Mouse (Mus musculus) WW6 (cell line): ENCODE data around the gene Supt6.

Experiments used
- DNase-seq: peaks from one replicate; pipeline ENCODE4 v3.0.0-alpha.2; 2013; ENCODE audit warnings: low read depth, low spot score

The Supt6 gene

GRCm38 (mm10) chr11:78245627-78246317, at the start of gene Supt6, which contains the start of gene Sdf2:
TSS of gene Supt6 (minus strand) at chr11:78245987.
TSS of gene Sdf2 (plus strand) at chr11:78245746.
- peak; percentile 92 for DNase-seq

- DNase-seq = no peak
Measured at GRCm38 (mm10) chr11:78294585-78294984, 48.8 kb upstream of the Supt6 start.

DNA sequence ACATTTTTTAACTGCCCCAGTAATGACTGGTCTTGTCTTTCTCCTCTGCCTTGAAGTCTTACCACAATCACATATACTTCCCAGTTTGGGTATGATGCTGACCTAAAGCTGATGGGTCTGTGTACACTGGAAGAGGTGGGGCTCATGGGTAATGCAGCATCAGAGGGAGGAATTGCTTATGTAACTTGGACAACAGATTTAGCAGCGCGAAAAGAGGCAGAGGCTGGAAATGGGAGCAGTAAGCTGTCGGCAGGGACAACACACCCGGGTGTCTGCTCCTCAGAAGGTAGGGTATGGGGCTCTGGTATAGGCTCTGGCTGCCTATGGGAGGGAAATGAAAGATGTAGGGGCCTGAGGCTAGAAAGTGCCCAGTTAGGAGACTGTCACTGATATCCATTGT, 44.9 kb upstream of the Supt6 start, which contains the start of gene BC030499:
Gene BC030499, plus strand, starts transcription at position 188 of the 400 bp plus-strand sequence.
- DNase-seq = no peak

- DNase-seq = no peak
Measured at GRCm38 (mm10) chr11:78289146-78289763, 43.5 kb upstream of the Supt6 start.

DNA sequence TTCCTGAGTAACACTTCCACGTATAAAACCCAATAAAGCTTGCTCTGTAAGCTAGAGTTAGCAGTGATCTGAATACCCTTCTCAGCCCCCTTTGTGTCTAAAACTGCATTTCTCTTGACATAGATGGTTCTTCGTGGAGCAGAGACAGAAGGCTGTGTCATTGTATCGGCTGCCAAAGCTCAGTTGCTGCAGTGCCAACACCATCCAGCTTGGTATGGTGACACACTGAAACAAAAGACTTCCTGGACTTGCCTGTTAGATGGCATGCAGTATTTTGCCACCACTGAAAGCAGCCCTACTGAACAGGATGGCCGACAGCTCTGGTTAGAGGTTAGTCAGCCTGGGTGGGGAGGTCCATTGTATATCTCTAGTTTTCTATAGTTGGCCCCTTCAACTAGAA, 33.8 kb upstream of the Supt6 start:
- DNase-seq = no peak

- DNase-seq = no peak
Measured at GRCm38 (mm10) chr11:78278853-78279252, 33.1 kb upstream of the Supt6 start.

GRCm38 (mm10) chr11:78276169-78276568, 30.4 kb upstream of the Supt6 start:
- peak; percentile 40 for DNase-seq

DNA sequence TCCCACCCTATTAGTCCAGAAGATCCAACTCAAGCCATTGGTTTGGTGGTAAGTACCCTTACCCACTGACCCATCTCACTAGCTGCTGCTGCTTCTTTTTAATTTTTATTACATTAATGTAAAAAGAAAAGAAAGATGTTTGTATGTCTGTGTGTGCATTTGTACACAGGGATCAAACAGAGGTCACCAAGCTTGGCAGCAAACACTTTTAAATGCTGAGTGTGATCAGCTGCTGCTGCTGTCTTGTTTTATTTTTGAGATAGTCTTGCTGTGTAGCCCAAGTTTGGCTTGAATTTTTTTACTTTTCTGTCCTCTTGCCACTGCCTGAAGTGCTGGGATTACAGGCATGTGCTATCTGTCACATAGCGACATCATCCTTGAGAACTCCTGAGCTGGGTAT, 29.8 kb upstream of the Supt6 start:
- no peak for DNase-seq

GRCm38 (mm10) chr11:78271986-78272385, 26.2 kb upstream of the Supt6 start:
- DNase-seq = no peak

DNA sequence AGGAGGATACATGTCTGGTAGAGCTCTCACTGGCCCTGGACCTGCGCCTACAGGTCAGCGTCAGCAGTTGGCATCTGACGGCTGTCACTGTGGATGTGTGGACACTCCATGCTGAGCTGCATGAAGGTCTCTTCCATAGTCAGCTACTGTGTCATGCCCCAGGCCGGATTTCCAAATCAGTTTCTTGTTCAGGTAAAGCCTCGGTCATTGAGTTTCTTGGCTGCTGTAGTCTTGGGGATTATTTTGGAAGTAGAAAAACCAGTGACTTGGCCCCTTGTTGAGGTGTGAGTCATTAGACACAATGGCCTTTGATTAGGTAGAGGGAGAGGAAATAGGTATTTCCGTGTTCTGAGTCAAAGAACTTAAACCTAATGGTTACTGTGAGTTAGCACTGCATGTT, 19.8 kb upstream of the Supt6 start:
- DNase-seq = no peak

DNA sequence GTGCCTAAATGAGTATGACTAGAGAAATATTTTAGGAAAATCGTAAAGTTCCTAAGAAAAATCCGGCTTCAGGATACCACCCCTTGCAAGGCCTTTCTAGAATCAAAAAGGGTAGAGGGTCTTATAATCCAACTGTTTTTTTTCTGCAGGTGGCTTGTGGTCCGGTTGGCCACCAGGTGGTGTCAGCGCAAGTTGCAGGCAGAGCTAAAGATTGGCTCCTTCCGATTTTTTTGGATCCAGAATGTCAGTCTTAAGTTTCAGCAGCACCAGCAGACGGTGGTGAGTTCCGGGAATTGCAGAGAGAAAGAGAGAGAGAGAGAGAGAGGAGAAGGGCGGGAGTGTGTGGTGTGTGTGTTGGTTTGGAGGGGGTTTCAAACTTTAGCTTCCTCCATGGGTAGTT, 16.8 kb upstream of the Supt6 start:
- peak; percentile 80 for DNase-seq

GRCm38 (mm10) chr11:78261380-78262352, 15.9 kb upstream of the Supt6 start, which contains the start of gene 2610507B11Rik:
TSS of gene 2610507B11Rik (plus strand) at chr11:78261752.
- peak; percentile 97 for DNase-seq

DNA sequence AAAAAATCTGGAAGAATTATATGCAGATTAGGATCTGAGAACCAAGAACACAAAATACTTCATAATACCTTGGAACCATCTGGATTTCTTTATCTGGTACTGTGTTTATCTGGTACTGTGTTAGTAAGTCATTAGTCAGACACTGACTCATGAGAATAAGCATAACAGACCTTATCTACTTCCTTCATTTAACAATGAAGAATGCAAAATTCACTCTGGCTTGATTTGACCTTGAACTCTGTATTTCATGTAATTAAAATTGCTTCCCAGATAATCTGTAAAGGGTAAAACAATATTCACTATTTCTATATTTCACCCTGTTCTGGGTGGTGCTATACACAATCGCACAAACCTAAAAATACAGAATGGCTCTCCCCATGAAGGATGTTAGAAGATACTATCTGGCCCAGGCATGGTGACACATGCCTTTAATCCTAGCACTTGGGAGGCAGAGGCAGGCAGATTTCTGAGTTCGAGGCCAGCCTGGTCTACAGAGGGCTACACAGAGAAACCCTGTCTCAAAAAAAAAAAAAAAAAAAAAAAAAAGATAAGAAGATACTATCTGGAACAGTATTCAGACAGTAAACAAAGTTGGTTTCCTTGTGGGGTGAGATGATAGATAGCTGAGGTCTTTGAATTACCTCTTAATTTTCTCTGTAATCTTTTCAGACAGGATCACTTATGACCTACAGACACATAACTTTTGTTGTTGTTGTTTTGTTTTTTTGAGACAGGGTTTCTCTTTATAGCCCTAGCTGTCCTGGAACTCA, 14.9 kb upstream of the Supt6 start:
- DNase-seq = no peak

DNA sequence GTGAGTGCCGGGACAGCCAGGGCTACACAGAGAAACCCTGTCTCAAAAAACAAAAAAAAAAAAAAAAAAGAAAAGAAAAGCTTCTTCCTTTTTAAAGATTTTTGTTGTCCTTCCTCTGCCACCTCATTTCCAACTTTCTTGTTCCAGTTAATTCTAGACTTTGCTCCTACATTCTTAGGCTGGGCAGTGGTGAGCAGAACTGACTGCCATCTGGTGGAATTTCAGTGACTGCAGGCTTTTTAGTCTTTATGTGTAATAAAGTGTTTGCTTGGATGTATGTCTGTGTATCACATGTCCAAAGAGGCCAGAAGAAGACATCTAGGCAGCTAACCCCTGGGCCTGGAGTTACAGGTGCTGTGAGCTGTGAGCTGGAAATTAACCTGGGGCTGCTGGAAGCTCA, 10.8 kb upstream of the Supt6 start:
- DNase-seq = no peak

DNA sequence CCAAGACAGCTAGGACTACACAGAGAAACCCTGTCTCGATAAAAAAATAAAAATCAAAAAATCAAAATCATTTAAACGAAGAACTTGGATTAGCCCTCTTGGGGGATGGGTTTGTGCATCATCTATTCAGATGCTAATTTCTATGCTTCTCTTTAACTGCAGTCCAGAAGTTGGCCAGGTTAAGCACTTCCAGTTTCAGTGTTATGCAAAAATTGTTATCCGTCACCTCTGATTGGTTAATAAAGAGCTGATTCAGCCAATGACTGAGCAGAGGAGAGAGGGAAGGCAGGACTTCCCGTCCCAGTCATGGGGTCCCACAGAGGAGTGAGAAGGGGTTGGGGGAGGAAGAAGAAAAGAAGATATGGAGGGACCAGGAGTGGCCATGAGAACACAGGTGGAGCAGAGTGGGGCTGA, 1.9 kb upstream of the Supt6 start:
- DNase-seq = peak; percentile 67

GRCm38 (mm10) chr11:78247012-78247348, 1.2 kb upstream of the Supt6 start:
- DNase-seq = no peak

GRCm38 (mm10) chr11:78246318-78247011, 678 bp upstream of the Supt6 start:
- no peak for DNase-seq

GRCm38 (mm10) chr11:78245261-78245626, 543 bp downstream of the Supt6 start:
- DNase-seq = no peak

DNA sequence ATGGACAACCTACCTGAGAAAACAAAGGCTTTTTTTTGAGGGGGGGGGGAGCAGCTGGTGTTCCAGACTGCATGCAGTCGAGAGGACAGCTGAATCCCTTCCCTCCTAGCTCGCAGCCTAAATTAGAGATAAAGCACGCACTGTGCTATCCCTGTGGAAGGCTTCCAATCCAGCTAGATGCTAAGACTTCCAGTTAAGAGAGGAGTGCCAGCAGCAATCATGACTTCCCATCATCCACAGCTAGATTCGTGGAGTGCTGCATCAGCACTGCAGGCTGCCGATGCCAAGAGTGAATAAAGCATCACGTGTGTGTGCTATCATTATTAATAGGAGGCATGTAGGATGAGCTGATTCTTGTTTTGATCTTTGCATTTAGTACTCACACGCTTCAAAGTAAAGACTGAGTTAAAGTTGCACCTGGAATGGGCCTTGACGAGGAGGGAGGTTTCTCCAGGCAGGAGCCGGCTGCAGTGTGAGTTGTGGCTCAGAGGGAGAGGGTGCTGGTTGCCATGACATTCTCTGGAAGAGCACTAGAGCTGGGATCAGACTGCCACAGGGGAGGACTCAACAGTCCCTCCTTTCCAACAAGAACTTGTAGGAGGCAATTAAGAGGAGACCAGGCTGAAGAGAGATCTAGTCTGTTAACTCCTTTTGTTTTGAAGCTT, 5.5 kb downstream of the Supt6 start:
- no peak for DNase-seq

DNA sequence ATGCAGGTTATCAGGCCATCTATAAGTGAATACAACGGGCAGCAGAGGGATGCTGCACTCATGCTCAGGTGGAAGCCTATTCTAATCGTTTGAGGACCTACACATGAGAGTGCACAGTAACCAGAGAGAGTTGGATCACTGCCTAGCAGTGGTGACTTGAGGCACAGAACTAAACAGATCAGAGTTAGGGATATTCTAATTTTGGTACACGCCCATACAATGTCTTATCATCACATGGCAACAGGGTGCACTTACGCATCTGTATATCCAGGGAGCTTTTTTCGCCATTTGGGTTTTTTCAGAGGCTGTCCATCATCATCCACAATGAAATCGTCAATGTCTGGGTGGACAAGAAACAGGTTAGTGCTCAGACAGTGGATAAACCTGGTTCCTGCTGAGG, 14.3 kb downstream of the Supt6 start:
- no peak for DNase-seq
